Mouse (Mus musculus) inflammation-experienced regulatory T-cells, adult 6 months (primary cell): ENCODE measurements around the gene Olfr214. TPM values are rescaled to one million over a fixed set of nuclear protein-coding genes. Genes with fewer than 3 reads are reported as not detected.
"Not testable (repeated sequence)": the region's sequence is repeated elsewhere in the genome, so short reads cannot be mapped to it uniquely, and the experiment has no call there.

Experiments used
- ATAC-seq: one replicate; pipeline ENCODE4 v1.8.0; 2017
- polyA plus RNA-seq, 3 experiments: library from polyadenylated mRNA; unstranded; fragments of 100-300 nt; shearing (Covaris generic); gene quantifications; one replicate each; pipeline ENCODE4 v1.2.1; 2017

Gene Olfr214
- polyA plus RNA-seq: not detected

- ATAC-seq: no peak
Observed at GRCm38 (mm10) chr6:116553935-116554334, at the start of gene Olfr214. Gene Olfr214 (plus strand): TSS chr6:116554235.

- not testable (repeated sequence) for ATAC-seq
Observed at GRCm38 (mm10) chr6:116506302-116507003, 47.6 kb upstream of the Olfr214 start, which contains the start of gene Olfr212. Gene Olfr212 (plus strand): TSS chr6:116506516.

- ATAC-seq: no peak
Observed at GRCm38 (mm10) chr6:116514832-116515231, 39.2 kb upstream of the Olfr214 start.

- no peak for ATAC-seq
Observed at GRCm38 (mm10) chr6:116538156-116538555, 15.9 kb upstream of the Olfr214 start, which contains the start of gene Olfr213. Gene Olfr213 (plus strand): TSS chr6:116538456.

GRCm38 (mm10) chr6:116542500-116542899 is 11.5 kb upstream of the Olfr214 start:
- no peak for ATAC-seq

- ATAC-seq: not testable (repeated sequence)
Observed at GRCm38 (mm10) chr6:116550841-116551240, 3.2 kb upstream of the Olfr214 start, which contains the start of gene Gm5580. Gene Gm5580 (plus strand): TSS chr6:116551141.

GRCm38 (mm10) chr6:116554952-116555351 is 917 bp downstream of the Olfr214 start:
- no peak for ATAC-seq

GRCm38 (mm10) chr6:116569834-116570233 is 15.8 kb downstream of the Olfr214 start:
- no peak for ATAC-seq

- no peak for ATAC-seq
Observed at GRCm38 (mm10) chr6:116584095-116584494, 30.1 kb downstream of the Olfr214 start, which contains the start of gene Olfr215. Gene Olfr215 (minus strand): TSS chr6:116584195.

GRCm38 (mm10) chr6:116600969-116601368 is 46.9 kb downstream of the Olfr214 start:
- ATAC-seq: not testable (repeated sequence)

GRCm38 (mm10) chr6:116607230-116607629 is 53.2 kb downstream of the Olfr214 start:
- no peak for ATAC-seq

Other genes with a start within 250 kb of the Olfr214 start
- gene March8, start 216.2 kb upstream of the Olfr214 start, polyA plus RNA-seq: under 1 TPM in 1 of 3 experiments, not detected in 2; 0.56 TPM
- gene Alox5, start 93.1 kb upstream of the Olfr214 start, polyA plus RNA-seq: not detected
- not detected for gene Olfr211, start 65.1 kb upstream of the Olfr214 start, polyA plus RNA-seq
- not detected for gene Olfr212, start 47.7 kb upstream of the Olfr214 start, polyA plus RNA-seq
- not detected for gene Olfr213, start 15.8 kb upstream of the Olfr214 start, polyA plus RNA-seq
- under 1 TPM in 1 of 3 experiments, not detected in 2; 0.26 TPM for gene Gm5580, start 3.1 kb upstream of the Olfr214 start, polyA plus RNA-seq
- gene Olfr215, start 30.0 kb downstream of the Olfr214 start, polyA plus RNA-seq: not detected
- gene Zfp422, start 74.8 kb downstream of the Olfr214 start, polyA plus RNA-seq: 10 to 100 TPM; 32.2 to 36.2 (median 33.5) TPM
- not detected for gene Depp1, start 96.4 kb downstream of the Olfr214 start, polyA plus RNA-seq
- gene Rassf4, start 119.7 kb downstream of the Olfr214 start, polyA plus RNA-seq: 1 to 10 TPM; 1.6 to 3.9 (median 1.9) TPM
- gene Tmem72, start 162.7 kb downstream of the Olfr214 start, polyA plus RNA-seq: under 1 TPM in 2 of 3 experiments, not detected in 1; 0.03 TPM